Mouse (Mus musculus): ENCODE data around the gene Slc13a3.
"Not testable (repeated sequence)": the region's sequence is repeated elsewhere in the genome, so short reads cannot be mapped to it uniquely, and the experiment has no call there.

The Slc13a3 gene

DNA sequence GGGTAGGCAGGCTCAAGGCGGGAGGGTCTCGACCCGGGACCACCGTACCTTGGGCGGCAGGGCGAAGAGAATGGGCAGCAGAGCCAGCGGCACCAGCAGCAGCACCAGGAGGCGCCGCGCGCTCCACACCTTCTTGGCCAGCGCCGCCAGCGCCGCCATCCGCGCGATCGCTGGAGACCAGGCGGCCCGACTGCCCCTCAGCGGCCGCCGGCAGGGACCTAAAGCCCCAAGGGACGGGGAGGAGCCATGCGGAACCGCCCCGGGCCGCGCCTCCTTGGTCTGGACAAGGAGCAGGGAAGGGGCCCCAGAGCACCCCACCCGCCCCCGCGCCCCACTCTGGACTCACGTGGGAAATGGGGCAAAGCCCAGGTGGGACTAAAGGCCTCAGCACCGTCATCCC is at the start of gene Slc13a3:
Gene Slc13a3 (minus strand): TSS at position 228 of the 400 bp plus-strand sequence.
- DNase-seq (ENCODE audit: low spot score in 2 of 2): no peak

DNA sequence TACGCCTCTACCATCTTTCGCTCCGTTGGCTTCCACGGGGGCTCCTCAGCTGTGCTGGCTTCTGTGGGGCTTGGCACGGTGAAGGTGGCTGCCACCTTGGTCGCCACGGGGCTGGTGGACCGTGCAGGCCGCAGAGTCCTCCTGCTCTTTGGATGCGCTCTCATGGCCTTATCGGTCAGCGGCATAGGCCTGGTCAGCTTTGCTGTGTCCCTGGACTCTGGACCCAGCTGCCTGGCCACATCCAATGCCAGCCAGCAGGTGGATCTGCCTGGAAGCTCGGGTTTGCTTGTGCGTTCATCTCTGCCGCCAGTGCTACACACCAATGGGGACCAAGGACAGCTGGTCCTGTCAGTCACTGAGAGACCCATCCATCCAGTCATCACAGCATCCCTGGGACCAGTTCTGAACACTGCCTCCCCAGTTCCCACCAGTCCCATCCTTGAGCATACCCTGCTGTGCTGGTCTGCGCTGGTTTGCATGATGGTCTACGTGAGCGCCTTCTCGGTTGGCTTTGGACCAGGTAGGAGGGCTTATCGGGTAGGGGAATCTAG is 42.2 kb upstream of the Slc13a3 start:
- no peak for DNase-seq (ENCODE audit: low spot score in 2 of 2)

DNA sequence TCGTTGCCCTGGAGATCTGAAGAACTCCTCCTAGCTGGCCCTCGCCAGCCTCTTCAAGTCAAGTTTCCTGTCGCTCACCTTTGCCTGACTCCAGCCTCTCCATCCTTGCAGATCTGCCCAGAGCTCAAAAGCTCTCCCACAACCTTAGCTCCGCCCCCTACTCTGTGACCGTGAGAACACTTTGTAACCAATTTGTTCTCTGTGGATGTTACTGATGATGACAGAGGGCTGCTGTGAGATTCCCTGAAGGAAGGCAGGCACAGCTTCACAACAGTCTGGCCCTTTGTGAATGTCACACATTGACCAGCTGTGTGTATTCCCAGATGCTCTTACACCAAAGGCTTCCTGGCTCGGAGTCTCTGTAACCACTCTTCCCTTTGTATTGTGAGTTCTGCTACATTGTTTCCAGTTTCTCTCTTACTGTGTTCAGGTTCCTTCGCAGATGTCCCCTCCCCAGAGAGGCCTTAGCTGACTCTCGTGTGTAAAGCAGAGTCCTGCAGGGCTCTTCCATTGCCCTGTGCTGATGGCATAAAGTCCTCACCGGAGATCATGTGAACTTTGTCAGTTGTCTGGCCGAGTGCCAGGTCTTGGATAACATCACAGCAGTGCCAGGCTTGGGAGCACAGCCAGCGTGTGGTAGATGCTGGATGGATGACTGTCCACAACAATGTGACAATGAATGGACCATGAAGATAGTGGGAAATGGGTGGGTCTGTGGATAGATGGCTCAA is 40.0 kb upstream of the Slc13a3 start:
- DNase-seq (ENCODE audit: low spot score in 2 of 2): no peak

DNA sequence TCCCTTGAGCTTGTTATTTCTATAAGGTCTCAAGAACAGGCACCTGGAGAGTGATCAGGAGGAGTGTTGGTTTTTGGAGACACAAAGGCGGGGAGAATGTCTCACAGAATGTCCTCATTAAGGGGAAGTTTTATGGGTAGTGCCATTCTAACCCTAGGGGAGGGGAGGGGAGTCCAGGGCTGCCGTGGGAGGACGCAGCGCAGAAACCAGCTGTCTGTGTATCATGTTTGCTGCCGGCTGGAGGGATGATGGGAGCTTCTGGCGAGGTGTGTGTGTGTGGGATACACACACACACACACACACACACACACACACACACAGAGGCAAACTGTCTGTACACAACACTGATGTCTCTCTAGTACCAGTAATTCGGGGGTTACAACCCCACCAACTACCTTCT is 39.4 kb upstream of the Slc13a3 start:
- DNase-seq (ENCODE audit: low spot score in 2 of 2): no peak

DNA sequence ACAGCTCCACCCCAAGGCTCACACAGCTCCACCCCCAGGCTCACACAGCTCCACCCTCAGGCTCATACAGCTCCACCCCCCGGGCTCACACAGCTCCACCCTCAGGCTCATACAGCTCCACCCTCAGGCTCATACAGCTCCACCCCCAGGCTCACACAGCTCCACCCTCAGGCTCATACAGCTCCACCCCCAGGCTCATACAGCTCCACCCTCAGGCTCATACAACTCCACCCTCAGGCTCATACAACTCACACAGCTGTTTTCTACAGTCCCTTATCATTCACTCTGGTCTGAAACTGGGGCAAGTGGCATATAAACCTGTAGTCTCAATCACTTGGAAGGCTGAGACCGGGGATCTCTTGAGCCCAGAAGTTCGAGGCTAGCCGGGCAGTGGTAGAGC is 38.5 kb upstream of the Slc13a3 start:
- DNase-seq (ENCODE audit: low spot score in 2 of 2): not testable (repeated sequence)

DNA sequence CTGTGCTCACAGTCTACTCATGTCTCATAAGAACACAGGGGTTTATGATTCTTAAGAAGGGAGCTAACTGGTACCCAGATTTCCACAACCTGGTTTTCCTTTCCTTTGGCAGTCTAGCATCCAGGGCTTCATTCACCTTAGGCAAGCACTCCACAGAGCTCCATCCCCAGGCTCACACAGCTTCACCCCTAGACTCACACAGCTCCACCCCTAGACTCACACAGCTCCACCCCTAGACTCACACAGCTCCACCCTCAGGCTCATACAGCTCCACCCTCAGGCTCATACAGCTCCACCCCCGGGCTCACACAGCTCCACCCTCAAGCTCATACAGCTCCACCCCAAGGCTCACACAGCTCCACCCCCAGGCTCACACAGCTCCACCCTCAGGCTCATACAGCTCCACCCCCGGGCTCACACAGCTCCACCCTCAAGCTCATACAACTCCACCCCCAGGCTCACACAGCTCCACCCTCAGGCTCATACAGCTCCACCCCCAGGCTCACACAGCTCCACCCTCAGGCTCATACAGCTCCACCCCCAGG is 38.0 kb upstream of the Slc13a3 start:
- DNase-seq (ENCODE audit: low spot score in 2 of 2): not testable (repeated sequence)

DNA sequence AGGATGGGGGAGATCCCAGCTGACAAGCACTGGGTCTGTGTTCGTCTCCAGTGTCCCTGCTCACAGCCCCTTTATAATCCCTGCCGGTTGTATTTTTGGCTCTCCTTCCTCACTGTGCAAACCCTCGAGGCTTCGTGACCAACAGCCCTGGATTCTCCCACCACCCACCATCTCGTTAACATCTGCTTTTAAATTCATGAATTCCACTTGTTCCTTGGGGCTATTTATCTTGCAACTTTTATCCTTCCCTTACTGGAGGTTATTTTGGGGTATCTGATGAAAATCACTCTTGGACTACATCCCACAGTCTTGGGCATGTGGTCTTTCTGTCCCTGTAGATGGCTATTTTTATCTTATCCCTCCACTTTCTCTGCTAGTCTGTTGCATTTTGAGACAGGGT is 37.4 kb upstream of the Slc13a3 start:
- DNase-seq (ENCODE audit: low spot score in 2 of 2): peak in 1 of 2 experiments; percentile 29

DNA sequence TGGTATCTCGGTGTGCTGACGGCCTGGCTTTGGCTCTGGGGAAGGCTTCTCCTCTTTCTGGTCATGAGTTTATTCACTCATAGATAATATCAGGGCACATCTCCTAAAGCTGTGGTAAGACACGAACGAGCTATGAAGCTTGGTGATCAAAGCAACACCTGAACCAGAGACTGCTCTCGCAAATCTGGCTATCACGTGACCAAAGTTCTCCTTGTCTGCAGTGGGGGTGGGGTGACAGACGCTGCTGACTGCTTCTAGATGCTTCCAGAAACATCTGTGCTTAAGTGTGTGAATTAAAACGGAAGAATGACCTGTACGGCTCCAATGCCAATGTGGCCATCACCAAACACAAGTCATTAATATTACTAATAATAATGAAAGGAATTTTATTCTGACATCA is 36.7 kb upstream of the Slc13a3 start:
- no peak for DNase-seq (ENCODE audit: low spot score in 2 of 2)

DNA sequence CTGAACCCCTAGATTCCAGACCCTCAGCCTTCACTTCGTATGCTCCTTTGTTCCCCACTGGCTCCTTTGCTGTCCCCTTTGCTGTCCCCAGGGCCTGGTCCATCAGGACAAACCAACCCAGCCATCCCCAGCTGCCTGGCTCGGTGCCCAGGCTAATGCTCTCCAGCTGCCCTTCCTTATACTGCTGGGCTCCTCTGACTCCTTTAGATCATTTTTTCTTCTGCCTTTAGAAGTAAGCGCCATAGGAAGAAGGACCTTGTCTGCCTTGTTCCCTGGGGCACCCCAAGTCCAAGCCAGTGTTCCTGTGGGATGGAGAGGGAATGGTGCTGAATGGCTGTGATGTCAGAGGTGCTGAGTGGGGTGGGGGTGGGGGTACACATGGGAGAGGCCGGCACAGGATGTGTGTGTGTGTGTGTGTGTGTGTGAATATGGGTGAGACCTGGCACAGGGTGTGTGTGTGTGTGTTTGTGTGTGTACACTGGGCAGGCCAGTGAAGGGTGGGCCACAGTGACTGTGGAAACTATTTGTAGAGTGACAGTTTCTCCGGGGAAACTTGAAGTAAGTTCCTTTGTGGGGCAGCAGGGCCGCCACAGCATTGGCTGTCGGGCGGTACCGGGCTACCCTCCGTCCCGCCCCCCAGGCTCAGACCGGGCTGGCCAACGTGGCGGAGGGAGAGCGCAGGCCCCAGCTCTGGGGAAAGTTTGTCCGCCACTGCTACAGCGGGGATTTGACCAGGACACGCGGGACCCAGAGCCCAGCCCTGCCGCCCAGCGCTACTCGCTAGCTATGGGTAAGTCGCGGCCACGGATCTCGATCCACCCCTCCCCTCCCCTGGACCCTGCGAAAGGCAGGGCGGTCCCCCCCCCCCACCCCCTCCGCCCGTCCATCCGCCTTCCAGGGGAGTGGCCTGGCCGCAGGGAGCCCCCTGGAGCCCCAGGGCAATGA is 30.5 kb upstream of the Slc13a3 start, which contains the start of gene Slc2a10:
Gene Slc2a10 (plus strand): TSS at position 529 of the 945 bp plus-strand sequence.
- no peak for DNase-seq (ENCODE audit: low spot score in 2 of 2)

DNA sequence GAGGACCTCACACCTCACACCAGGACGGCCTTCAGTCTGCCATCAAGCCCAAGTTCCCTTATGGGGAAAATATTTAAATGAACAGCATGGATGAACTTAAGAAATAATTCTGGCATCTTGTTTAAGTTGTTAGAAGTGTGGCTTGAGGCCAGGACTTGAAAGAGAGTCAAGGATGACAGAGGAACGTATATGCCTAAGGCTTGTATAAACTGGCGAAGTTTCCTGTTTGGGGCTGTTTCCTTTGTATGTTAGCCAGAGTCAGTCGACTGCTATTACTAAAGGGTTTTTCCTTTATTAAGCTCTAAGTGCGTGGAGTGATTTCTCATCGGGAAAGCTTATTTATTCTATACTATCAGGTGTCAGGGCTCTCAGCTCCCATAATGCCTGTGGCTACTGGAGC is 25.8 kb upstream of the Slc13a3 start:
- DNase-seq (ENCODE audit: low spot score in 2 of 2): no peak

DNA sequence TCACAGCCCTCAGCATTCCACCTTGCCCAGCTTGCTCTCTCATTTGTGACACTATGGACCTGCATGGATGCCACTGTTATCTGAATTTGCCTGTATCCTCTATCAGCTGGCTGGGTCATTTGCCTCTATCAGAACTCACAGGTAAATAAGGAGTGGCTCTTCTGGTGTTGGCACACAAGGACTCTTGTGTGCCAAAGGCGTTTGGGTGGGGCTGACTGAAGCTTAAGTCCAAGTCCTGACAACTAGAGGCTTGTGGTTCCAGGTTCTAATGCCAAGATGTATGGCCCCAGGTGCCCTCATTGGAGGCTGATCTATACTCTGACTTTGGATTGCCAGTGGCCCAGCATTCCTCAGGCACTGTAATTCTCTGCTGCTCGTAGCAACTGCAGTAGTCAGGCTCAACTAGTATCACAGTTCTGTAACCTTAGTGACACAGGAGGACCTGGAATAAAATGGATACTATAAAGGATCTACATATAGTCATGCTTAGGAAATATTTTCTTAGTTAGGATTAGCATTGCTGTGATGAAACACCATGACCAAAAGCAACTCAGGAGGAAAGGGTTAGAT is 24.8 kb upstream of the Slc13a3 start:
- DNase-seq (ENCODE audit: low spot score in 2 of 2): no peak

DNA sequence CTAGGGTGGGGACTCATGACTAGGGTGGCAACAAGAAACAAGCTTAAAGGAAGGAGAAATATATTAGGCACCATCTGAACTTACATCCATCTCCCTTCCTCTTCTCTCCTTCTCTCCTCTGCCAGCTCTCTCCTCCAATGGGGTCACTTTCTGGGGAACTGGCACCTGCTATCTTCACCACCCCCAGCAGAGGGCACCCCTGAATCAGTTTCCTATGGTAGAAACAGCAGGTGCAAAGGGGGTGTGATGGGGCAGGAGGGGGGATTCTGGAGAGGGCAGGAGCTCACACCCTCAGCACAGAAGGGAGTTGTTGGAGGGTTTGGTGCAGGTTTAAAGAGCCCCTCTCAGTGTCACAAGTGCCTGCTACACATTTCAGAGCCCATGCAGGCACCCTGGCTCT is 23.2 kb upstream of the Slc13a3 start:
- DNase-seq (ENCODE audit: low spot score in 2 of 2): peak in 1 of 2 experiments; percentile 64

DNA sequence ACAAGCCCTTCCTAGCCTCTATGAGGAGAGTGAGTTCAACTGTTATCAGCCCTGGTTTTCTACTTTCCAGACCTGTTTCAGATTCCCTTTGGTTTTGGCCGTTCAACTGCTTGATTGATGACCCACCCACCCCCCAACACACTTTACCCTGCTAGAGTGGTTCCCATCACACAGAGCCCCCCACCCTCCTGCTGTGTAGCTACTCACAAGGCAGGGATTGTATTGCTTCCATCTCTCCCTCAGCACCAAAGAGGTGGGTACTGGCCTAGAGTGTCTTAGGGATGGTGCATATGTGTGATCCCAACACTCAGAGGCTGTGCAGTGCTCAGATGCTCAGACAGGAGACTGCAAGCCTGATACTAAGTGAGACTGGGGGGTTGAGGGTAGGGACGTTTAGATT is 21.5 kb upstream of the Slc13a3 start:
- DNase-seq (ENCODE audit: low spot score in 2 of 2): no peak

DNA sequence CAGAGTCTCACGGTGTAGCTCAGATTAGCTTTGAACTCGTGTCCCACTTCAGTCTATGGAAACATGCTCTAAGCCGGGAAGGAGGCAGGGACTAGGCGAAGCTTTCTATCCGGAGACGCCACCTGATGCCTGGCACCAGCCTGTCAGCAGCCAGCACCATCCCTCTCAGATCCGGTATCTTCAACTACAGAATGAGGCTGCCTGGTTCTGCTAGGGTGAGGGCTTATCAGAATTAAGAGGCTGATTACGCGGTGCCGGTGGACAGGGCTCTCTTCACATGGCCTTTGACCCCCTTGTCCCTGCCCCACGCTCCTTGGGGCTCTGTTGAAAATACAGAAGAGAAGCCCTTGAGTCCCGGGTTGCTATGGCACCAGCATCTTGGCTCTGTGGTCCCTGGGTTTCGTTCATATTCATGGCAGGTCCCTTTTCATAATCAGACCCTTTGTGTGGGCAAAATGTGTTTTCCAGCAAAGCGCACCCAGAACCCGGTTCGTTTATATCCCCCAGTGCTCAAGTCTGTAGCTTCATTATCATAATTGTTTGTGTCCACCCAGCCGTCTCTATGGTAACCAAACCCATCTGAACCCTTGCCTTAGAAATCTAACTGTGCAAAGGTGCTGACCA is 20.7 kb upstream of the Slc13a3 start:
- DNase-seq (ENCODE audit: low spot score in 2 of 2): peak; percentile 50 to 70

DNA sequence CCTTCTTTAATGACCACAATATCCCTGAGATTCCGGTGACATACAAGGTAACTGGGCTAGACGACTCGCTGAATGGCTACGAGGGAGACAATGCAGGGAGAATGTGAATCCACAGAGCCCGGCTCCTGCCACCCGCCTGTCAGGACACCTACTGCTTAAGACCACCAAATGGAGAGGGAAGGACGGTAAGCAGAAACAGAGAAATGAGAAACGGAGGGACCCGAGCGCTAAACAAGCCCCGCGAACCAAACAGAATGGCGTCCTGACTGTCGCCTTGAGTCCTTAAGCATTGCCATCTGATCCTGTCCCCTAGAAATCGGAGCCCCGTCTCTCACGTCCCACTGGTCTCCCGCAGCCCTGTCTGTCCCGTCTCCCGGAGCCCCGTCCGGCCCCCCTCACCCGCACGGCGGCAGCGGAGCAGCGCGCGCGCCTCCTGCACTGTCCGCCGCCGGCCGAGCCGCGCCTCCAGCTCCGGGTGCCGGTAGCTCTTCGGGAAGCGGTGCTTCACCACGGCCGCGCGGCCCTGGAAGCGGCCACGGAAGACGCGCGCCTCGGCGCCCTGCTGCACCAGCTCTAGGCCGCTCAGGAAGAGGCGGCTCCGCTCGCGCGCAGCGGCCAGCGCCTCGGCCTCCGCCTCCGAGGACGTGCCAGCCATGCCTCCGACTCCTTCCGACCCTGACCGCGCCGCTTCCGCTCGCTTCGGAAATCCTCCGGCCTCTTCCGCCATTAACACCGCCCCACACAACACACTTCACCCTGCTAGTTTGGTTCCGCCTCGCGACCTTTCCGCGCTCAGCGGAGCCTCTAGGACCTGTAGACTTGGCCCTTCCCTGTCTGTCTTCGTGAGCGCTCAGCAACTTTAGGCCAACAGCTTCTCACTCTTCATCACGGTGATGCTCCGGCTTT is 19.9 kb upstream of the Slc13a3 start, which contains the start of gene Trp53rka:
Gene Trp53rka (minus strand): TSS at position 677 of the 906 bp plus-strand sequence.
- DNase-seq (ENCODE audit: low spot score in 2 of 2): peak in 1 of 2 experiments; percentile 80

DNA sequence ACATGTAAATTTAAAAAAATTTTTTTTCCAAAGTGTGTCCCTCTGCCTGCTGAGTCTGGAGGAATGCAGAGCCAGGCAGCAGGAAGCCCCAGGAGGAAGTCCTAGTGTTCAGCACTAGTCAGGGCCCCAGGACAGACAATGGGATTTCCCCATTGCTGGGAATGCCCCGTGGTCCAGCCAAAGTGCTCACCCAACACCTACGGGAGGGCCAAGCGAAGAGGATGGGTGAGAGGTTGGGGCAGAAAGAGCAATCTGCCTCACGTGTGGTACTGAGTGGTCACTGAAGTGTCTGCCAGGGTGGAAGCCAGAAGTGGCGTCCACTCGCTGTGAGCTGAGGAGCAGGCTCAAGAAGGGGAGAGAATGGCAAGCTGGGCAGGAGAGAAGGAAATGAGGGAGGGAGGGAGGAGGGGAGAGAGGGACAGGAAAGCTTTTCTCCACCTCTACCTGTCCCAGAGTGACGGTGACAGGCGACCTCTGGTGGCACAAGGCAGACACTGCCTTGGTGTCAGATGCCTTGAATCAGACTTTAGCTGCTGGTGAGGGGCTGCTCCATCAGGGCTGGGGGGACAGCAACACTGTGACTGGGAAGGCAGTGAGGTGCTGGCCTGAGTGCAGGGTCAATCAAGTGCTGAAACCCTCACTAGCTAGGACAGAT is 14.0 kb upstream of the Slc13a3 start:
- peak in 1 of 2 experiments; percentile 58 for DNase-seq (ENCODE audit: low spot score in 2 of 2)

DNA sequence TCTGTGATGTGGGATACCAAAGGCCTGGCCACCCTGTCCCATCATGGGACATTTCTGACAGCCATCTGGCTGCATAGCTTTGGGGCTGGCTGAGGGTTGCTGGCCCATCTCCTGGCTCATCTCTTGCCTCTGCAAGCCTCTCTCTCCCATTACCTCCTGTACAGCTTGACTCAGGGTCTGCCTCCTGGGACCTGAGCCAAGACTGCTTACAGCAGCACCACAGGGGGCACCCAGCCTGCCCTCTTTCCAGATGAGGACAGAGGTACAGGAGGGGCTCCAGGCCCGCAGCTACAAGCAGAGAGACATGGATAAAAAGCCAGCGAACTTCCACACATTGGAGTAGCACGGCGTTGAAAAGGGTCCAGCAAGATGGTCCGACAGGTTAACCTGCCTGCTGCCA is 13.4 kb upstream of the Slc13a3 start:
- no peak for DNase-seq (ENCODE audit: low spot score in 2 of 2)

DNA sequence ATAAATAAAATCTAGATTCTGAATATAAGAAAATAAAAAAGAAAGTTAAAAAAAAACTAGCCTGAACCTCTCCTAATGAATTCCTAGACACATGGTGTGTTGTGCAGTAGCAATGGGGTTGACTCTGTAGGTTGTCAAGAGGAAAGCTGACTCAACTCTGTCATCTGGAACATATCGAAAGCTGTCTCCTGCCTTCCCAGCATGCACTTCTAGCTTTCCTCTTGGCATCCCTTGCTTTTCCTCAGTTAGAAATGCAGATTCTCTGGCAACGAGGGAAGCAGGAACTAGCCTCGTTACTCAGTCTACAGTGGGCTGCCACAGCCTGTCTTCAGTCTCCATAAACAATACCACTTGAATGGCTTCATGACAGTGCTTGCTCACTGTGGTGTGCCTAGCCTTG is 12.8 kb upstream of the Slc13a3 start:
- no peak for DNase-seq (ENCODE audit: low spot score in 2 of 2)

DNA sequence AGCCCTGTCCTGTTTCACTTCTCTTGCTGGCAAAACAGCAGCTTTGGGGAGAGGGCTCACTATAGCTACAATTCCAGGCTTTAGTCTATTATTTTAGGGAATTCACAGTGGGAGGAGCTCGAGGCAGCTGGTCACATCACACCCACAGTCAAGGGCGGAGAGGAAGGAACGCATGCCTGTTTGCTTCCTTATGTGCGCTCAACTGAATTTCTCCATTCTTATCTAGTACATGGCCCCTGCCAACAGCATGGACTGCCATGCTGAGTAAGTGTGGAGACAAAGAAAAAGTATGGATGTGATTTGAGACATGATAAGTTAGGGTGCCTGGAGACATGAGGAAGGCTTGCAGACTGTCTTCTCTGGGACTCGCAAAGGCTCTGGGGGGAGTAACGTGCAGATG is 11.1 kb upstream of the Slc13a3 start:
- DNase-seq (ENCODE audit: low spot score in 2 of 2): no peak

DNA sequence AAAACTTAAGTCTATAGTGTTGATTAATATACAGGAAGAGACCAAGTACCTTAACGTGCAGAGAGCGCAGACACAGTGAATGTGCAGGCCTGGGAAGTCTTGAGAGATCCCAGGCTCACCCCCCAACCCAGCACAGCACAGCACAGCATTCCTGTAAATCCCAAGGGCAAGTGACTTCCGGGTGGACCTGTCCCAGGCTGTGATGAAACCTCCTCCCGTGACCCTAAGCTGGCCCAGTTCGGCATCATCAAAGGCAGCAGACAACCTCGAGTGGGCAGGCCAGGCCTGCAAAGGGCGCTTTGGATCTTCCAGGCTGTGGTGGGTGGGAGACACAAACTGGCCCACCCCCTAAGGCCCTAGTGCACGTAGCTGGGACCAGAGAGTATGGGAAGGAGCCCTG is 9.0 kb upstream of the Slc13a3 start:
- DNase-seq (ENCODE audit: low spot score in 2 of 2): no peak

Data from left cerebral cortex, adult 9 months (tissue).